Mouse (Mus musculus): ENCODE data around the gene Igdcc3. TPM values are rescaled to one million over a fixed set of nuclear protein-coding genes. Genes with fewer than 3 reads are reported as not detected.

Gene Igdcc3
- polyA plus RNA-seq, 1 experiment: not detected

GRCm38 (mm10) chr9:65153331-65153711 is 12.3 kb downstream of the Igdcc3 start:
- H3K4me1 ChIP-seq (ENCODE audit: control insufficient read depth, insufficient read depth, insufficient read length, low read length): no peaks in the 10 kb centered on the region
- no peak for TF ChIP-seq CTCF (IDR thresholded peaks at IDR 0.05; ENCODE audit: extremely low read depth, insufficient read length, insufficient replicate concordance, low read depth, low read length)
- TF ChIP-seq POLR2A (IDR thresholded peaks at IDR 0.05; ENCODE audit: low read depth, low read length): no peak
- H3K27me3 ChIP-seq (ENCODE audit: control insufficient read depth, insufficient read depth, low read length): no peaks in the 10 kb centered on the region; the same call in 1 of the 2 replicates
- 40% methylated on average over 5 of the region's 5 CpGs for WGBS
- no peak overlapping the region for H3K4me3 ChIP-seq (ENCODE audit: low read depth, low read length)
- H3K27ac ChIP-seq (ENCODE audit: insufficient read depth, low read depth, low read length): no peak overlapping the region
- H3K36me3 ChIP-seq (ENCODE audit: control insufficient read depth, insufficient read depth, low read length): no peaks in the 10 kb centered on the region

- Histone ChIP-seq H3K4me3 (ENCODE audit: low read depth, low read length) (no peak overlapping the region), H3K4me1 (ENCODE audit: control insufficient read depth, insufficient read depth, insufficient read length, low read length) (no peaks in the 10 kb centered on the region), H3K27ac (ENCODE audit: insufficient read depth, low read depth, low read length) (no peak overlapping the region), H3K36me3 (ENCODE audit: control insufficient read depth, insufficient read depth, low read length) (no peaks in the 10 kb centered on the region), H3K27me3 (ENCODE audit: control insufficient read depth, insufficient read depth, low read length) (no peaks in the 10 kb centered on the region; the same call in 1 of the 2 replicates)
- TF ChIP-seq CTCF (IDR thresholded peaks at IDR 0.05; ENCODE audit: extremely low read depth, insufficient read length, insufficient replicate concordance, low read depth, low read length): no peak
- TF ChIP-seq POLR2A (IDR thresholded peaks at IDR 0.05; ENCODE audit: low read depth, low read length): no peak
- 71% methylated on average over 9 of the region's 9 CpGs for WGBS
These were observed 13.9 kb downstream of the Igdcc3 start for GRCm38 (mm10) chr9:65154692-65155455.

GRCm38 (mm10) chr9:65156604-65157003 is 15.6 kb downstream of the Igdcc3 start:
- WGBS: 25% methylated on average over 8 of the region's 8 CpGs
- Histone ChIP-seq H3K36me3 (ENCODE audit: control insufficient read depth, insufficient read depth, low read length) (no peaks in the 10 kb centered on the region), H3K4me3 (ENCODE audit: low read depth, low read length) (no peak overlapping the region), H3K27ac (ENCODE audit: insufficient read depth, low read depth, low read length) (no peak overlapping the region), H3K27me3 (ENCODE audit: control insufficient read depth, insufficient read depth, low read length) (no peaks in the 10 kb centered on the region; the same call in 1 of the 2 replicates), H3K4me1 (ENCODE audit: control insufficient read depth, insufficient read depth, insufficient read length, low read length) (no peaks in the 10 kb centered on the region)
- TF ChIP-seq POLR2A (IDR thresholded peaks at IDR 0.05; ENCODE audit: low read depth, low read length) (no peak), CTCF (IDR thresholded peaks at IDR 0.05; ENCODE audit: extremely low read depth, insufficient read length, insufficient replicate concordance, low read depth, low read length) (no peak)

GRCm38 (mm10) chr9:65157631-65158030 is 16.6 kb downstream of the Igdcc3 start:
- Histone ChIP-seq H3K27me3 (ENCODE audit: control insufficient read depth, insufficient read depth, low read length) (peaks cover 6% of the 10 kb centered on the region), H3K4me1 (ENCODE audit: control insufficient read depth, insufficient read depth, insufficient read length, low read length) (no peaks in the 10 kb centered on the region), H3K36me3 (ENCODE audit: control insufficient read depth, insufficient read depth, low read length) (no peaks in the 10 kb centered on the region), H3K27ac (ENCODE audit: insufficient read depth, low read depth, low read length) (no peak overlapping the region), H3K4me3 (ENCODE audit: low read depth, low read length) (no peak overlapping the region)
- 68% methylated on average over 6 of the region's 6 CpGs for WGBS
- TF ChIP-seq CTCF (IDR thresholded peaks at IDR 0.05; ENCODE audit: extremely low read depth, insufficient read length, insufficient replicate concordance, low read depth, low read length) (no peak), POLR2A (IDR thresholded peaks at IDR 0.05; ENCODE audit: low read depth, low read length) (no peak)

- H3K36me3 ChIP-seq (ENCODE audit: control insufficient read depth, insufficient read depth, low read length): no peaks in the 10 kb centered on the region
- H3K27me3 ChIP-seq (ENCODE audit: control insufficient read depth, insufficient read depth, low read length): peaks cover 17% of the 10 kb centered on the region
- H3K4me3 ChIP-seq (ENCODE audit: low read depth, low read length): no peak overlapping the region
- H3K4me1 ChIP-seq (ENCODE audit: control insufficient read depth, insufficient read depth, insufficient read length, low read length): no peaks in the 10 kb centered on the region
- TF ChIP-seq POLR2A (IDR thresholded peaks at IDR 0.05; ENCODE audit: low read depth, low read length) (no peak), CTCF (IDR thresholded peaks at IDR 0.05; ENCODE audit: extremely low read depth, insufficient read length, insufficient replicate concordance, low read depth, low read length) (no peak)
- WGBS: 72% methylated on average over 4 of the region's 4 CpGs
- no peak overlapping the region for H3K27ac ChIP-seq (ENCODE audit: insufficient read depth, low read depth, low read length)
These were observed 20.2 kb downstream of the Igdcc3 start for GRCm38 (mm10) chr9:65161188-65161587.

- no peak for TF ChIP-seq POLR2A (IDR thresholded peaks at IDR 0.05; ENCODE audit: low read depth, low read length)
- no peak for TF ChIP-seq CTCF (IDR thresholded peaks at IDR 0.05; ENCODE audit: extremely low read depth, insufficient read length, insufficient replicate concordance, low read depth, low read length)
- H3K4me1 ChIP-seq (ENCODE audit: control insufficient read depth, insufficient read depth, insufficient read length, low read length): no peaks in the 10 kb centered on the region
- peaks cover 17% of the 10 kb centered on the region for H3K27me3 ChIP-seq (ENCODE audit: control insufficient read depth, insufficient read depth, low read length)
- no peak overlapping the region for H3K27ac ChIP-seq (ENCODE audit: insufficient read depth, low read depth, low read length)
- 61% methylated on average over 8 of the region's 8 CpGs for WGBS
- H3K36me3 ChIP-seq (ENCODE audit: control insufficient read depth, insufficient read depth, low read length): no peaks in the 10 kb centered on the region
- H3K4me3 ChIP-seq (ENCODE audit: low read depth, low read length): no peak overlapping the region
These were observed 20.9 kb downstream of the Igdcc3 start for GRCm38 (mm10) chr9:65161881-65162280.

GRCm38 (mm10) chr9:65162711-65163639 is 22.0 kb downstream of the Igdcc3 start:
- Histone ChIP-seq H3K4me3 (ENCODE audit: low read depth, low read length) (peak overlapping the region; percentile 33; the same call in 1 of the 2 replicates), H3K36me3 (ENCODE audit: control insufficient read depth, insufficient read depth, low read length) (no peaks in the 10 kb centered on the region), H3K27me3 (ENCODE audit: control insufficient read depth, insufficient read depth, low read length) (peaks cover 17% of the 10 kb centered on the region), H3K4me1 (ENCODE audit: control insufficient read depth, insufficient read depth, insufficient read length, low read length) (no peaks in the 10 kb centered on the region), H3K27ac (ENCODE audit: insufficient read depth, low read depth, low read length) (no peak overlapping the region)
- WGBS: 3% methylated on average over 66 of the region's 69 CpGs
- TF ChIP-seq CTCF (IDR thresholded peaks at IDR 0.05; ENCODE audit: extremely low read depth, insufficient read length, insufficient replicate concordance, low read depth, low read length) (no peak), POLR2A (IDR thresholded peaks at IDR 0.05; ENCODE audit: low read depth, low read length) (no peak)
